Mouse (Mus musculus) adrenal gland, postnatal 0 days (tissue): Measurements from ENCODE around the gene Tns1. TPM values are rescaled to one million over a fixed set of nuclear protein-coding genes. Genes with fewer than 3 reads are reported as not detected.

Experiments used
- polyA plus RNA-seq: library from polyadenylated mRNA; unstranded; fragments of >200 nt; fragmentation: Nextera tagmentation; extraction: Ambion mirVana; gene quantifications from 2 replicates; pipeline ENCODE4 v1.2.1, GENCODE M21; 2015

Gene Tns1
- polyA plus RNA-seq: 61.2 and 72.3 TPM in 2 replicates

GRCm38 (mm10) chr1:74124021-74124981 lies at the start of gene Tns1:
Gene Tns1, minus strand, starts transcription at chr1:74124449.

DNA sequence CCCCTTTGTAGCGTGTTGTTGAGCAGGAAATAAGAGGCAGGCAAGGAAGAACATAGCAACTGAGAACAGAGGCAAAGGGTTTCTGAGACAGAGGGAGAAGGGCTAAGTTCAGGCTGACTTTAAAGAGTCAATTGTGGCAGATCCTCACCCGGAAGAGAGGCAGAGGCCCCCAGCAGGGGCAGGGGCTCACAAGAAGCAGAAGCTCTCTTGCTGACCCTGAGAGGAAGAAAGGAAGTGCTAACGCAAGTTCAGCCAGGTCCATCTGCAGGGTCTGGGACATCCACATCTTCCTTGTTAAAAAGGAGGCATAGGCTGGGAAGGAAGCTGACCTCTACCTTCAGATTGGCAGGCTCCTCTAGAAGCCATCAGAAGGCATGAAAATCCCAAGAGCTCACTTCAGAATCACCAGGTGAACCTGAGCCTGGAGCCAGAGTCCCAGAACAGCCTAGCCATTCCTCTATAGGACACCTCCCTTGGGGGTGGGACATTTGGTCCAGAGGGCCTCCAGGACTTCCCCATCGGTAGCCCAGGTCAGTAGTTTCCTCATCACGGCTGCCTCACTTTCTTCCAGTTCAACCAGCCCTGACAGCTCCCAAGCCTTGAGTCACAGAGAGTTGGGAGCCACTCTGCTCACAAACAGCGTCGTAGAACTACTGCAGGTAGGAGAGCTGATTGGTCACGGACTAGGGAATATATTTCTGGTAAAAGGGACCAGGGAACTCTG lies 29.4 kb upstream of the Tns1 start, which contains the start of gene Cxcr2:
Gene Cxcr2 (plus strand): TSS at position 529 of the 724 bp plus-strand sequence.

DNA sequence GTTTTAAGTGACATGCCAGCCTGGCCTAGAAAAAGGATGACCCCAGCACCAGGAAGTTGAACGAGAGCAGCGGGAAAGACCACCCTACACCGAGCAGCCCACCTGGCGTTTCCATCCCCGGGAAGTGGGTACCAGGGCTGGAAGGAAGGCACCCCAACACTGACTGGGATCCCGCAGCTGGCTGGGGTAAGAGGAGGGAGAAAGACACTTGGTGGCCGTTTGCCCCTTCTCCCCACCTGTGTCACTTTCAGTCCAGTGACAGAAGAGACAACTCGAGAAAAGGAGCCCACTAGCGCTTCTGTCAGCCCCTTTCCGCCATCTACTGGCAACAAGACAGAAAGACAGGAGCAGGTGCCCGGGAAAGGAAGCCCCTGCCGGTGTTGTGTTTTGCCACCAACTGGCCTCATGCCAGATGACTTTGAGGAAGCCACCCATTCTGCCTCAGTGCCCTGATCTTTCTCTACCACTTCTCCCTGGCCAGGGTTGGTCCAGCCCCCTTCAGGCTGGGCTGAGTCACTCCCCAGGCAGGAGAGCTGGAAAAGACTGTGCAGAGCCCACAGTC lies 823 bp upstream of the Tns1 start, which contains the start of gene Rufy4:
Gene Rufy4 (plus strand): TSS at position 551 of the 562 bp plus-strand sequence.

Other genes starting within 250 kb of the Tns1 start
- gene Rufy4, start 1.1 kb upstream of the Tns1 start, polyA plus RNA-seq: 0.58 and 1.1 TPM in 2 replicates
- 0.35 and 0.47 TPM in 2 replicates for gene Cxcr2, start 29.5 kb upstream of the Tns1 start, polyA plus RNA-seq
- gene Cxcr1, start 70.2 kb upstream of the Tns1 start, polyA plus RNA-seq: not detected in 2 replicates
- gene Arpc2, start 111.6 kb upstream of the Tns1 start, polyA plus RNA-seq: 298 and 366 TPM in 2 replicates
- gene Gpbar1, start 154.1 kb upstream of the Tns1 start, polyA plus RNA-seq: 0.62 and 0.69 TPM in 2 replicates
- 163 and 251 TPM in 2 replicates for gene Aamp, start 160.3 kb upstream of the Tns1 start, polyA plus RNA-seq
- 116 and 139 TPM in 2 replicates for gene Pnkd, start 160.5 kb upstream of the Tns1 start, polyA plus RNA-seq
- 44.2 and 66.5 TPM in 2 replicates for gene Tmbim1, start 181.2 kb upstream of the Tns1 start, polyA plus RNA-seq
- 0.16 and 0.52 TPM in 2 replicates for gene Catip, start 237.7 kb upstream of the Tns1 start, polyA plus RNA-seq